Mouse (Mus musculus): ENCODE measurements around the gene Hhat. TPM values are rescaled to one million over a fixed set of nuclear protein-coding genes. Genes with fewer than 3 reads are reported as not detected.

Hhat gene
- total RNA-seq, 1 experiment, result 2.8 TPM

DNA sequence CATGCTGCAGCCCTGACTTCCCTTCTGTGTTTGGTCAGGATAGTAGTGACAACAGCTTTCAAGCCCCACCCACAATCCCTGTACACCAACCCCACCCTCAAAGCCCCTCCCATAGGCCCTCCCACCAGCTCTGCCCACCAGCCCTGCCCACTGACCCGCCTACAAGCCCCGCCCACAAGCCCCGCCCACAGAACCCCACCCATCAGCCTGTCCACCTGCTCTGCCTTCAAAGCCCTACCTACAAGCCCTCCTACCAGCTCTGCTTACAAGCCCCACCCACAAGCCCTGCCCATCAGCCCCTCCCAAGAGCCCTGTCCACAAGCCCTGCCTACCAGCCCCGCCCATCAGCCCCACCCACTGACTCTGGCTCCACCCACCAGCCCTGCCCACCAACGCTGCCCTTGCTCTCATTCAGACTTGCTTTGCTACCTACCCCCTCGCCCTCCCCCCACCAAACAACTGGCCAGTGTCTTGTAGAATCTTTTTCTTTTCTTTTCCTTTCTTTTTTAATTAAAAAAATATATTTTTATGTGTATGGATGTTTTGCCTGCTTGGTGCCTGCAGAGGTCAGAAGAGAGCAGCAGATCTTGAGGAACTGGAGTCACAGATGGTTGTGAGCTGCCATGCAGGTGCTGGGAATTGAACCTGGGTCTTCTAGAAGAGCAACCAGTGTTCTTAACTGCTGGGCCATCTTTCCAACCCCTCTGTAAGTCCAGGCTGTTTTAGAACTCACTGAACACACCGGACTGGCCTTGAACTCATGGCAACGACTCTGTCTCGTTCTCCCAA lies 24.1 kb upstream of the Hhat start:
- Histone ChIP-seq H3K9me3 (ENCODE audit: control insufficient read depth, insufficient read depth, low read depth, low read length) (no peaks in the 10 kb centered on the region), H3K27ac (ENCODE audit: insufficient read depth, low read depth, low read length, poor library complexity, severe bottlenecking) (no peak overlapping the region), H3K9ac (ENCODE audit: insufficient read depth, low read depth, low read length, poor library complexity, severe bottlenecking) (no peak overlapping the region), H3K4me1 (ENCODE audit: control insufficient read depth in 2 of 2, insufficient read depth in 2 of 2, low read length in 2 of 2, poor library complexity in 1 of 2) (peaks cover 10 to 19% of the 10 kb centered on the region in 2 experiments; a peak in 3 of 4 replicates), H3K4me3 (ENCODE audit: insufficient read depth in 1 of 2, low read depth in 1 of 2, low read length in 2 of 2, poor library complexity in 1 of 2, severe bottlenecking in 1 of 2) (no peak overlapping the region), H3K36me3 (ENCODE audit: control insufficient read depth, insufficient read depth, low read length, poor library complexity, severe bottlenecking) (no peaks in the 10 kb centered on the region)
- DNase-seq (ENCODE audit: low read depth, low spot score), result no peak
- in situ Hi-C loops (cut with MboI; ENCODE audit: low sequenced_read_pairs in 2 of 2, unreplicated experiment in 2 of 2), result no loop called here
- TF ChIP-seq ZC3H11A (IDR thresholded peaks at IDR 0.05; ENCODE audit: borderline replicate concordance, low read depth, low read length), result peak; percentile 20; the same call in 1 of the 2 replicates
- TF ChIP-seq MAFK (IDR thresholded peaks at IDR 0.05; ENCODE audit: insufficient read depth, low read depth, low read length), result no peak

DNA sequence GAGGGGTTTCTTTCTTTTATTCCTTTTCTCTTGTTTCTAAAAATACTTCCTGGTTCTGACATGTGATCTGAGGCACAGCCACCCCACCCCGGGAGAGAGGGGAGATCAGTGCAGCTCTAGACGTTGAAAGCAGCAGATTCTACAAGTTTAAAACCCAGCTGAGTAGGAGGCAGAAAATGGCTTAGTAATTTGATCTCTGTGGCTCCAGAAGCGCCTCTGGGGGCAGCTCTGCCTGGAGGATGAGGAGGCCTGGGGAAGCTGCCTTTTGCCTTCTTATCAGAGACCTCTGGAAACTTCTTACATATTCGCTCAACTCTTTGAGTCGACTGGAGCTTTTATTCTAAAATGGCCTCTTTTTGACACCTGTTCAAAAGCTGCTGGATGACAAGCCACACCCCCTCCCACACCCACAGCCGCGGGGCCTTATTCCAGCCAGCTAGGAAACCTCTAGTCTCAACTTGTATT lies 20.9 kb upstream of the Hhat start:
- no peak for TF ChIP-seq MAFK (IDR thresholded peaks at IDR 0.05; ENCODE audit: insufficient read depth, low read depth, low read length)
- no peak for TF ChIP-seq ZNF384 (IDR thresholded peaks at IDR 0.05; ENCODE audit: low read depth, low read length)
- no peak for TF ChIP-seq HCFC1 (IDR thresholded peaks at IDR 0.05; ENCODE audit: borderline replicate concordance, insufficient read depth, low read length)
- no peak for TF ChIP-seq CHD2 (IDR thresholded peaks at IDR 0.05; ENCODE audit: low read depth, low read length)
- TF ChIP-seq ZC3H11A (IDR thresholded peaks at IDR 0.05; ENCODE audit: borderline replicate concordance, low read depth, low read length), result no peak
- no peak for DNase-seq (ENCODE audit: low read depth, low spot score)
- no peaks in the 10 kb centered on the region for H3K9me3 ChIP-seq (ENCODE audit: control insufficient read depth, insufficient read depth, low read depth, low read length)
- peaks cover 10 to 13% of the 10 kb centered on the region in 2 experiments; a peak in 3 of 4 replicates for H3K4me1 ChIP-seq (ENCODE audit: control insufficient read depth in 2 of 2, insufficient read depth in 2 of 2, low read length in 2 of 2, poor library complexity in 1 of 2)
- no peak overlapping the region for H3K4me3 ChIP-seq (ENCODE audit: insufficient read depth in 1 of 2, low read depth in 1 of 2, low read length in 2 of 2, poor library complexity in 1 of 2, severe bottlenecking in 1 of 2)
- H3K36me3 ChIP-seq (ENCODE audit: control insufficient read depth, insufficient read depth, low read length, poor library complexity, severe bottlenecking), result no peaks in the 10 kb centered on the region
- H3K27ac ChIP-seq (ENCODE audit: insufficient read depth, low read depth, low read length, poor library complexity, severe bottlenecking), result no peak overlapping the region
- in situ Hi-C loops (cut with MboI; ENCODE audit: low sequenced_read_pairs in 2 of 2, unreplicated experiment in 2 of 2), result no loop called here
- H3K9ac ChIP-seq (ENCODE audit: insufficient read depth, low read depth, low read length, poor library complexity, severe bottlenecking), result no peak overlapping the region; the same call in 1 of the 2 replicates

DNA sequence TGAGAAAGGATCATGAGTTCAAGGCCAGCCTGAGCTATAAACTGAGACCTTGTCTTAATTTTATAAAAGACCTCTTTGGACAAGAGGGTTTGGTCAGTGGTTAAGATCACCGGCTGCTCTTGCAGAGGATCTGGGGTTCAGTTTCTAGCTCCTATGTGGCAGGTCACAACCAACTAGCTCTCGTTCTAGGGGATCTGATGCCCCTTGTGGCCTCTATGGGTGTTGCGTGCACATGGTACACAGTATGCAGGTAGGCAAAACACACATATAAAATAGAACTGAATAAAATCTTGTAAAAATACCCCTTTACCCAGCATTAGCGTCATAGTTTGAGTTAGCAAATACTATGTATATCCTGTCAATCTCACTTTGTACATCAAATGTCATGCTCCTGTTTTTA lies 19.4 kb upstream of the Hhat start:
- DNase-seq (ENCODE audit: low read depth, low spot score), result no peak
- Histone ChIP-seq H3K27ac (ENCODE audit: insufficient read depth, low read depth, low read length, poor library complexity, severe bottlenecking) (no peak overlapping the region), H3K36me3 (ENCODE audit: control insufficient read depth, insufficient read depth, low read length, poor library complexity, severe bottlenecking) (no peaks in the 10 kb centered on the region), H3K9ac (ENCODE audit: insufficient read depth, low read depth, low read length, poor library complexity, severe bottlenecking) (no peak overlapping the region), H3K4me1 (ENCODE audit: control insufficient read depth in 2 of 2, insufficient read depth in 2 of 2, low read length in 2 of 2, poor library complexity in 1 of 2) (peaks cover 7 to 11% of the 10 kb centered on the region in 2 experiments; a peak in 3 of 4 replicates), H3K9me3 (ENCODE audit: control insufficient read depth, insufficient read depth, low read depth, low read length) (no peaks in the 10 kb centered on the region), H3K4me3 (ENCODE audit: insufficient read depth in 1 of 2, low read depth in 1 of 2, low read length in 2 of 2, poor library complexity in 1 of 2, severe bottlenecking in 1 of 2) (no peak overlapping the region)
- in situ Hi-C loops (cut with MboI; ENCODE audit: low sequenced_read_pairs in 2 of 2, unreplicated experiment in 2 of 2), result no loop called here
- TF ChIP-seq HCFC1 (IDR thresholded peaks at IDR 0.05; ENCODE audit: borderline replicate concordance, insufficient read depth, low read length), result no peak

DNA sequence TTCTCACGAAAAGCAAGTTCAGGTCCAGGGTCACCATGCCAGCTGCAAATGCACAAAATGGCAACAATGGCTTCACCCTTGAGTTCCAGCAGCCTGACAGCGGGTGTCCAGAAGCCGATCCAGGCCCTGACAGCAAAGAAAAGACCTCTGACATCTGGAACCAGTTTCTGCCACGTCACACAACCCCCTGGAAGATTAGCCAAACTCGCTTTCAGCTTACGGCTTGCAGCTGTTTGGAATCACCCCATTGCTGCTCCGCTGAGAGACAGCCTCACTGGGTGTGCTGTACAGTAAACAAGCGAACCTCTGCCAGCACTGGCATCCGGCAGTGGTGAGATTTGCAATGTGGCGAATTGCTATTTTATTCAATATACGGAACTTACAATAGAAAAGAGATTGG lies 18.8 kb upstream of the Hhat start:
- Histone ChIP-seq H3K4me1 (ENCODE audit: control insufficient read depth in 2 of 2, insufficient read depth in 2 of 2, low read length in 2 of 2, poor library complexity in 1 of 2) (peaks cover 7 to 11% of the 10 kb centered on the region in 2 experiments; a peak in 3 of 4 replicates), H3K9me3 (ENCODE audit: control insufficient read depth, insufficient read depth, low read depth, low read length) (no peaks in the 10 kb centered on the region), H3K9ac (ENCODE audit: insufficient read depth, low read depth, low read length, poor library complexity, severe bottlenecking) (no peak overlapping the region), H3K4me3 (ENCODE audit: insufficient read depth in 1 of 2, low read depth in 1 of 2, low read length in 2 of 2, poor library complexity in 1 of 2, severe bottlenecking in 1 of 2) (no peak overlapping the region), H3K36me3 (ENCODE audit: control insufficient read depth, insufficient read depth, low read length, poor library complexity, severe bottlenecking) (no peaks in the 10 kb centered on the region), H3K27ac (ENCODE audit: insufficient read depth, low read depth, low read length, poor library complexity, severe bottlenecking) (no peak overlapping the region)
- in situ Hi-C loops (cut with MboI; ENCODE audit: low sequenced_read_pairs in 2 of 2, unreplicated experiment in 2 of 2), result no loop called here
- DNase-seq (ENCODE audit: low read depth, low spot score), result no peak
- no peak for TF ChIP-seq ZNF384 (IDR thresholded peaks at IDR 0.05; ENCODE audit: low read depth, low read length)
- no peak for TF ChIP-seq CHD2 (IDR thresholded peaks at IDR 0.05; ENCODE audit: low read depth, low read length)
- TF ChIP-seq HCFC1 (IDR thresholded peaks at IDR 0.05; ENCODE audit: borderline replicate concordance, insufficient read depth, low read length), result no peak
- no peak for TF ChIP-seq ZC3H11A (IDR thresholded peaks at IDR 0.05; ENCODE audit: borderline replicate concordance, low read depth, low read length)
- no peak for TF ChIP-seq MAFK (IDR thresholded peaks at IDR 0.05; ENCODE audit: insufficient read depth, low read depth, low read length)

DNA sequence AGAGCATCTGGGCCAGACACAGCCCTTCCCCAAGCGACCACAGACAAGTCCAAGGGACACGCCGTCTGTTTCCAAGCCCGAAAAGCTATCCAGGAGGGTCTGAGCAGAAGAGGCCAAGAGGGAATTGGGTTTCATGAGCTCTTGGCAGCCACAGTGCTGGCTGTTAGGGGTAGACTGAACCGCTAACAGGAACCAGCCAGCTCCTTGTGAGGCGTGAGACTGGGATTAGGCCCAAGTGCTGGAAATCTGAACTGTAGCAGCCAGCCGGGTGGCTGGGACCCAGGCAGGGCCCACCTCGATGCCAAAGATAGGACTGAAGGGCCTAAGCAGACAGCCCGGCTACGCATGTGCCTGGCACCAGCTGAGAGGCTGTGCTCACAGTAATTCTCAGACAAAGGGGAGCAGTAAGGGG lies 18.1 kb upstream of the Hhat start:
- peaks cover 5 to 9% of the 10 kb centered on the region in 2 experiments; a peak in 3 of 4 replicates for H3K4me1 ChIP-seq (ENCODE audit: control insufficient read depth in 2 of 2, insufficient read depth in 2 of 2, low read length in 2 of 2, poor library complexity in 1 of 2)
- H3K27ac ChIP-seq (ENCODE audit: insufficient read depth, low read depth, low read length, poor library complexity, severe bottlenecking), result no peak overlapping the region
- no peak overlapping the region for H3K4me3 ChIP-seq (ENCODE audit: insufficient read depth in 1 of 2, low read depth in 1 of 2, low read length in 2 of 2, poor library complexity in 1 of 2, severe bottlenecking in 1 of 2)
- in situ Hi-C loops (cut with MboI; ENCODE audit: low sequenced_read_pairs in 2 of 2, unreplicated experiment in 2 of 2), result no loop called here
- DNase-seq (ENCODE audit: low read depth, low spot score), result no peak
- no peak overlapping the region for H3K9ac ChIP-seq (ENCODE audit: insufficient read depth, low read depth, low read length, poor library complexity, severe bottlenecking)
- TF ChIP-seq ZNF384 (IDR thresholded peaks at IDR 0.05; ENCODE audit: low read depth, low read length) (no peak), HCFC1 (IDR thresholded peaks at IDR 0.05; ENCODE audit: borderline replicate concordance, insufficient read depth, low read length) (no peak), ZC3H11A (IDR thresholded peaks at IDR 0.05; ENCODE audit: borderline replicate concordance, low read depth, low read length) (no peak), CHD2 (IDR thresholded peaks at IDR 0.05; ENCODE audit: low read depth, low read length) (no peak), MAFK (IDR thresholded peaks at IDR 0.05; ENCODE audit: insufficient read depth, low read depth, low read length) (no peak)
- no peaks in the 10 kb centered on the region for H3K36me3 ChIP-seq (ENCODE audit: control insufficient read depth, insufficient read depth, low read length, poor library complexity, severe bottlenecking)
- no peaks in the 10 kb centered on the region for H3K9me3 ChIP-seq (ENCODE audit: control insufficient read depth, insufficient read depth, low read depth, low read length)
